Mouse (Mus musculus) liver, postnatal 0 days (tissue): ENCODE data around the gene Cops8. TPM values are rescaled to one million over a fixed set of nuclear protein-coding genes. Genes with fewer than 3 reads are reported as not detected.

Source experiments
- ATAC-seq: fragments of 200-750 bp; cut with Nextera tagmentation; 2 replicates; pipeline ENCODE4 v1.8.0; 2017; ENCODE audit warnings: mild to moderate bottlenecking, moderate library complexity
- DNase-seq: peaks from one replicate; pipeline ENCODE4 v3.0.0-alpha.2; 2016
- H3K27ac ChIP-seq: fragments of 300-500 bp; sonication (generic); 2 replicates; pipeline ENCODE4 v1.5.1; 2014; ENCODE audit warnings: antibody characterized with exemption, moderate library complexity, mild to moderate bottlenecking, low read depth
- H3K27me3 ChIP-seq: fragments of 300-500 bp; sonication (generic); 2 replicates; pipeline ENCODE4 v1.6.1; 2014; ENCODE audit warnings: low read length, control low read depth, mixed read lengths; ENCODE audit not compliant: insufficient read depth
- H3K36me3 ChIP-seq: fragments of 300-500 bp; sonication (generic); replicated peaks from 2 replicates; pipeline ENCODE4 v1.6.1; 2014; ENCODE audit warnings: mild to moderate bottlenecking, control low read depth, low read length, moderate library complexity, mixed read lengths; ENCODE audit not compliant: insufficient read depth
- H3K4me1 ChIP-seq: fragments of 300-500 bp; sonication (generic); 2 replicates; pipeline ENCODE4 v1.6.1; 2014; ENCODE audit warnings: antibody characterized with exemption, mild to moderate bottlenecking, control low read depth; ENCODE audit not compliant: insufficient read depth
- H3K4me2 ChIP-seq: fragments of 300-500 bp; sonication (generic); 2 replicates; pipeline ENCODE4 v1.6.1; 2014; ENCODE audit warnings: low read depth, mild to moderate bottlenecking, low read length, moderate library complexity, mixed read lengths
- H3K4me3 ChIP-seq: fragments of 300-500 bp; sonication (generic); 2 replicates; pipeline ENCODE4 v1.5.1; 2014; ENCODE audit warnings: low read depth, low read length
- H3K9ac ChIP-seq: fragments of 300-500 bp; sonication (generic); replicated peaks from 2 replicates; pipeline ENCODE4 v1.6.1; 2014; ENCODE audit warnings: mild to moderate bottlenecking, moderate library complexity
- H3K9me3 ChIP-seq: fragments of 300-500 bp; sonication (generic); 2 replicates; pipeline ENCODE4 v1.6.1; 2016; ENCODE audit warnings: mild to moderate bottlenecking, control low read depth, low read length, mixed read lengths
- CTCF ChIP-seq: sonication (generic); IDR thresholded peaks from 2 replicates; pipeline ENCODE4 v1.5.1; 2016; ENCODE audit warnings: antibody characterized with exemption, low read depth
- EP300 ChIP-seq: IDR thresholded peaks from 2 replicates; pipeline ENCODE4 v1.6.1; 2016; ENCODE audit warnings: antibody characterized with exemption, low read depth, mild to moderate bottlenecking
- WGBS: fragments of 180-500 bp; shearing (Covaris S2); extraction: QIAGEN DNeasy Blood & Tissue Kit; methylation state at CpG from one replicate; pipeline ENCODE4 v1.1.7; 2014; ENCODE audit not compliant: insufficient replicate concordance; 5-methylcytosine and 5-hydroxymethylcytosine counted together
- polyA plus RNA-seq: library from polyadenylated mRNA; unstranded; fragments of >200 nt; fragmentation: Nextera tagmentation; extraction: Ambion mirVana; gene quantifications from 2 replicates; pipeline ENCODE4 v1.2.1, GENCODE M21; 2015

Cops8 gene
- polyA plus RNA-seq, 1 experiment from 2014 or later: 33.0 TPM

- Histone ChIP-seq H3K27me3 (no peaks in the 10 kb centered on the region), H3K27ac (no peak overlapping the region), H3K36me3 (no peaks in the 10 kb centered on the region), H3K9ac (no peak overlapping the region), H3K4me3 (no peak overlapping the region), H3K9me3 (no peaks in the 10 kb centered on the region), H3K4me1 (no peaks in the 10 kb centered on the region), H3K4me2 (no peak overlapping the region)
- ATAC-seq (no peak), DNase-seq (no peak)
- TF ChIP-seq CTCF (no peak), EP300 (no peak)
- 63% methylated on average over 6 of the region's 6 CpGs for WGBS
Measured at GRCm38 (mm10) chr1:90573831-90574230, 28.9 kb upstream of the Cops8 start.

DNA sequence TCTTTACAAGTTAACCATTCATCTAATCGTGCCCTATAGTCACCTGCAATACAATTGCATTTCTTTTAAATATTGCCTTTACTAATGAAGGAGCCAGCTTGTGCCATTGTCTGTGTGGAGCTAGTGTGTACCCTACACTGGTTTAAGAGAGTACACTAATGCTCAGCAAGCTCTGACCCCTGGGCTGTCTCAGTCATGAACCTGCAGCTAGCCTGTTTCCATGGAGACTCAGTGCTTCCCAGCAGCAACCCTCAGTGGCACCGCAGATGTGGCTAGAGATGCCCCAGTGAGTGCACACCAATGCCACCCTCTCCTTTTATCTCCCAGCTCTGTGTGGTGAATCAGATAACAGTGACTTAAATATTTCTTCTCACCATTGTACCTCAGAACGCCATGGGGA lies 27.9 kb upstream of the Cops8 start:
- H3K9ac ChIP-seq: no peak overlapping the region
- no peaks in the 10 kb centered on the region for H3K36me3 ChIP-seq
- ATAC-seq (no peak), DNase-seq (no peak)
- H3K27me3 ChIP-seq: no peaks in the 10 kb centered on the region
- no peak overlapping the region for H3K4me2 ChIP-seq
- no peaks in the 10 kb centered on the region for H3K9me3 ChIP-seq
- 46% methylated on average over 3 of the region's 3 CpGs for WGBS
- H3K27ac ChIP-seq: no peak overlapping the region
- no peak overlapping the region for H3K4me3 ChIP-seq
- TF ChIP-seq CTCF (no peak), EP300 (no peak)
- no peaks in the 10 kb centered on the region for H3K4me1 ChIP-seq

- TF ChIP-seq EP300 (no peak), CTCF (no peak)
- no peaks in the 10 kb centered on the region for H3K9me3 ChIP-seq
- WGBS: 62% methylated on average over 5 of the region's 5 CpGs
- ATAC-seq: no peak
- H3K4me3 ChIP-seq: no peak overlapping the region
- no peak overlapping the region for H3K4me2 ChIP-seq
- H3K27me3 ChIP-seq: no peaks in the 10 kb centered on the region
- no peak for DNase-seq
- H3K27ac ChIP-seq: no peak overlapping the region
- no peak overlapping the region for H3K9ac ChIP-seq
- no peaks in the 10 kb centered on the region for H3K4me1 ChIP-seq
- no peaks in the 10 kb centered on the region for H3K36me3 ChIP-seq
Measured at GRCm38 (mm10) chr1:90577417-90577816, 25.4 kb upstream of the Cops8 start.

- Histone ChIP-seq H3K4me2 (no peak overlapping the region), H3K36me3 (no peaks in the 10 kb centered on the region), H3K27me3 (no peaks in the 10 kb centered on the region), H3K4me1 (no peaks in the 10 kb centered on the region), H3K4me3 (no peak overlapping the region), H3K9ac (no peak overlapping the region), H3K27ac (no peak overlapping the region), H3K9me3 (no peaks in the 10 kb centered on the region)
- DNase-seq (no peak), ATAC-seq (no peak)
- TF ChIP-seq EP300 (no peak), CTCF (no peak)
- 58% methylated on average over 7 of the region's 7 CpGs for WGBS
Measured at GRCm38 (mm10) chr1:90582635-90583034, 20.1 kb upstream of the Cops8 start.

- Histone ChIP-seq H3K27ac (no peak overlapping the region), H3K4me2 (no peak overlapping the region), H3K4me1 (no peaks in the 10 kb centered on the region), H3K27me3 (no peaks in the 10 kb centered on the region), H3K9ac (no peak overlapping the region), H3K4me3 (no peak overlapping the region), H3K36me3 (no peaks in the 10 kb centered on the region), H3K9me3 (no peaks in the 10 kb centered on the region)
- TF ChIP-seq EP300: no peak
- TF ChIP-seq CTCF: peak; percentile 72
- ATAC-seq (no peak), DNase-seq (peak; percentile 53)
- 51% methylated on average over 9 of the region's 9 CpGs for WGBS
Measured at GRCm38 (mm10) chr1:90588021-90588734, 14.6 kb upstream of the Cops8 start.

DNA sequence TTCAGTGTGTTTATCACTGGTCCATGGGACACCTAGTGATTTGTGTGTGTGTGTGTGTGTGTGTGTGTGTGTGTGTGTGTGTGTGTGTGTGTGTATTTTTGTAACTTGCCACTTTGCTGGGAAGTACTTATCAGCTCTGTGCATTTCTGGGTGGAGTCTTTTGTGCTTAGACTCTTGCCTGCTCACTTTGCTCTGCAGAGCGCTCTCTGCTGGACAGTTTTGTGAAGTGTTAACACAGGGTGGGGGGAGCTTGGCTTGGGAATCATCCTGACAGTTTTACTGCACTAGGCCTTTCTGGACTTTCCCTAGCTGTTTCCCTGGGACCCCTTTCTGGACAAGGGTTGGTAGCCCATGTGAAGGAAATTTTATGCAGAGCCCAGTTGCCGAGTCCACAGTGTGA lies 12.0 kb upstream of the Cops8 start:
- WGBS: 53% methylated on average over 2 of the region's 2 CpGs
- no peaks in the 10 kb centered on the region for H3K9me3 ChIP-seq
- H3K27me3 ChIP-seq: no peaks in the 10 kb centered on the region
- no peak overlapping the region for H3K9ac ChIP-seq
- H3K36me3 ChIP-seq: no peaks in the 10 kb centered on the region
- ATAC-seq: no peak
- H3K4me1 ChIP-seq: no peaks in the 10 kb centered on the region
- H3K27ac ChIP-seq: no peak overlapping the region
- no peak overlapping the region for H3K4me3 ChIP-seq
- peak; percentile 42 for DNase-seq
- TF ChIP-seq EP300 (no peak), CTCF (peak; percentile 63)
- H3K4me2 ChIP-seq: no peak overlapping the region
